Mouse (Mus musculus) hindbrain, embryonic 10.5 days (tissue): ENCODE results near the gene Rnls. TPM values are rescaled to one million over a fixed set of nuclear protein-coding genes. Genes with fewer than 3 reads are reported as not detected.

Experiments used
- DNase-seq: peaks from one replicate; pipeline ENCODE4 v3.0.0-alpha.2; 2017; ENCODE audit warnings: low spot score
- H3K27ac ChIP-seq: fragments of 300-500 bp; sonication (generic); 2 replicates; pipeline ENCODE4 v1.5.1; 2016; ENCODE audit warnings: mild to moderate bottlenecking, moderate library complexity
- H3K27me3 ChIP-seq: fragments of 300-500 bp; sonication (generic); 2 replicates; pipeline ENCODE4 v1.6.1; 2016; ENCODE audit warnings: mild to moderate bottlenecking; ENCODE audit not compliant: poor library complexity, insufficient read depth, severe bottlenecking
- H3K36me3 ChIP-seq: fragments of 300-500 bp; sonication (generic); 2 replicates; pipeline ENCODE4 v1.6.1; 2016; ENCODE audit warnings: mild to moderate bottlenecking, moderate library complexity
- H3K4me1 ChIP-seq: fragments of 300-500 bp; sonication (generic); replicated peaks from 2 replicates; pipeline ENCODE4 v1.6.1; 2016; ENCODE audit warnings: mild to moderate bottlenecking
- H3K4me3 ChIP-seq: fragments of 300-500 bp; sonication (generic); 2 replicates; pipeline ENCODE4 v1.5.1; 2016; ENCODE audit warnings: mild to moderate bottlenecking, moderate library complexity
- H3K9me3 ChIP-seq: fragments of 300-500 bp; sonication (generic); 2 replicates; pipeline ENCODE4 v1.6.1; 2016; ENCODE audit warnings: mild to moderate bottlenecking, moderate library complexity
- WGBS: fragments of 180-500 bp; shearing (Covaris S2); methylation state at CpG from one replicate; pipeline ENCODE4 v1.1.7; 2016; 5-methylcytosine and 5-hydroxymethylcytosine counted together
- polyA plus RNA-seq: library from polyadenylated mRNA; unstranded; fragments of >200 nt; fragmentation: Nextera tagmentation; extraction: Ambion mirVana; gene quantifications from 2 replicates; pipeline ENCODE4 v1.2.1, GENCODE M21; 2016

The Rnls gene
- polyA plus RNA-seq, 1 experiment from 2014 or later: 8.2 TPM

DNA sequence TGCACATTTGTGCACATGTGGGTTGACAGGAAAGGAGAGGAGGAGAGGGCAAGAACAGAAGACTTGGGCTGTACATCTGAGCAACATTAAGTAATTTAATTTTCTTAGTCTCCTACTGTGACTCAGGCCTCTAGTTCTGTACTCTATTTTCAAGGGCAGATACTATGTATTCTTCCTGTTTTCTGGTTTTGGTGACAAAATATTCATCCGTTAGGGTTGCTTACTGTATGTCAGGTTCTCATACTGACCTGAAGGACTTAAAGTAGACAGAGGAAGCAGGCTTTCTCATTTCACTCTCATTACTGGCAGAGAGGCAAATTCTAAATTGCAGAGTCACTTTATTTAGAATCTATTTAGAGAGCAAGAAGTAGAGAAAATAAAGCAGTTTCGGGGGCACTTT lies 186.7 kb downstream of the Rnls start:
- whole genome bisulfite sequencing: 91% methylated on average over 2 of the region's 2 CpGs
- no peaks in the 10 kb centered on the region for H3K4me1 ChIP-seq
- no peaks in the 10 kb centered on the region for H3K9me3 ChIP-seq
- H3K27ac ChIP-seq: no peak overlapping the region
- DNase-seq: no peak
- H3K4me3 ChIP-seq: no peak overlapping the region
- no peaks in the 10 kb centered on the region for H3K27me3 ChIP-seq
- H3K36me3 ChIP-seq: no peaks in the 10 kb centered on the region

DNA sequence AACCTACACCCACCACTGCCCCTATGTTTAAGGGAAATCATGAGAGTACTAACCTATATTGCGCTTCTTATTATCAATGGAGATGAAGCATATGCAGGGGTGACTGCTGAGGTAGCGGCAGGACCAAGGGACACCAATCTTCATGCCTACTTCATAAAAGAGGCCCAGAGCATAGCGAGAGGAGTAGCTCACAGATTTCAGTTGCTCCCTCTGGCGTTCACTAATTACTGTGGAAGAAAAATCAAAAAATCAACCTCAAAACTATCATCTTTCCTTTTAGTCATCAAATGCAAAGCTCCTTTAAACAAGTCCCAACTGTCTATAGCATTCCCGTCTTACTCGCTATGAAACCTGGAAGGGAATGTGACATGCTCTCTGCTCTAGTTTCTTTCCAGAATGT lies 189.7 kb downstream of the Rnls start:
- Histone ChIP-seq H3K4me1 (no peaks in the 10 kb centered on the region), H3K27me3 (no peaks in the 10 kb centered on the region), H3K27ac (no peak overlapping the region), H3K36me3 (no peaks in the 10 kb centered on the region), H3K4me3 (no peak overlapping the region), H3K9me3 (no peaks in the 10 kb centered on the region)
- 87% methylated on average over 6 of the region's 6 CpGs for WGBS
- no peak for DNase-seq

DNA sequence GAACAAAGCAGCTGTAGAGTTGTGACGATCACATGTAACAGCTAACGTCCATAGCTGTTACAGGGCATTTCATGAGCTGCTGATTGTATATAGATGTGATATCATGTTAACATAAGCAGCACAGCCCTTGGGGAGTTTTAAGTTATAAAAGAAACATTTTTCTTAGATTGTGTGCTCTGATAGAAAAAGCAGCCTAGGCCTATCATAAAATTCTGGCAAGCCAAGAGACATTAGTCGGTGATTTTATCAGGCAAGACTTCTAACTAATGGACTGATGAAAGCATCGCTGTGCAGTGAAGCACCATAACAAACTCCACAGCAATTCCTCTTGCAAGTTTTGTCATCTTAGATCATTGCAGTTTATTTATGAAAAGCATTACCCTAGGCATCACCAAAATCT lies 190.9 kb downstream of the Rnls start:
- Histone ChIP-seq H3K4me1 (no peaks in the 10 kb centered on the region; the same call in 1 of the 2 replicates), H3K9me3 (no peaks in the 10 kb centered on the region), H3K27ac (no peak overlapping the region), H3K36me3 (no peaks in the 10 kb centered on the region), H3K4me3 (no peak overlapping the region), H3K27me3 (no peaks in the 10 kb centered on the region)
- 83% methylated on average over 4 of the region's 4 CpGs for WGBS
- DNase-seq: no peak

DNA sequence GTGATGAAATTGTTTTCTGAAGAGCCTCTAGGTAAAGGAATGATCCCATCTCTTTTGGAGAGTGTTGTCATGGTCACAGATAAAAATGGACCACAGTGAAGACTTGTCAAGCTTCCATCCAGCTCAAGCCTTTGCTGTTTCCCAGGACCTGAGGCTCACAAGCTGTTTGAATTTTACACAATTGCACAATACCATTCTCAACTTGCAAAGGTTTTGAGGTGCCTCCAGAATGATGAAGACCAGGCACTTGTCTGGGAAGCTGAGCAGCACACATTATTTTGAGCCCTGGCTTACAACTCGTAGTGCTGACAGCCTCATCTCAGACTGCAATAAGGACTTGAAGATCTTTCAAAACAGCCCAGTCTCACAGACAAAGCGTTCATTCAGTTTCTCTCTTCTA lies 200.0 kb downstream of the Rnls start:
- Histone ChIP-seq H3K4me1 (no peaks in the 10 kb centered on the region; the same call in 1 of the 2 replicates), H3K9me3 (no peaks in the 10 kb centered on the region), H3K36me3 (no peaks in the 10 kb centered on the region), H3K27ac (no peak overlapping the region), H3K4me3 (no peak overlapping the region), H3K27me3 (no peaks in the 10 kb centered on the region)
- no peak for DNase-seq
- 68% methylated on average over 2 of the region's 2 CpGs for WGBS

DNA sequence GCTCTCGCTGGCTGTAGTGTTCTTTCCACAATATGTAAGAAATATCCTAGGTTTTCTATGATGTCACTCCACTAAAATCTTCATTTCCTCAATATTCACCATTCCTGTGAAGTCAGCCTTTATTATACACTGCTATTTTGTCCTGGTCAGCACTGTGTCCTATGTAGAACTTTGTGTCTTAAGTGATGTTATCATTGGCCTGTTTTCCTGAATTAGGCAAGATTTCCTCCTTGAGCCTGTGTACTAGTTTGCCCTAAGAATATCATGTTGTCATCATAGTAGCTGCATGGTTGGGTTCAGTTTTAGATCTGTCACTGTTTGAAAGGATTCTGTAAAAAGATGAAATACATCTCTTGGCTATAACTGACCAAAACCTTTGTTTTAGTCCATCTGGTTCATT lies 203.3 kb downstream of the Rnls start:
- WGBS: 78% methylated on average over 1 of the region's 1 CpGs
- no peaks in the 10 kb centered on the region; the same call in 1 of the 2 replicates for H3K4me1 ChIP-seq

DNA sequence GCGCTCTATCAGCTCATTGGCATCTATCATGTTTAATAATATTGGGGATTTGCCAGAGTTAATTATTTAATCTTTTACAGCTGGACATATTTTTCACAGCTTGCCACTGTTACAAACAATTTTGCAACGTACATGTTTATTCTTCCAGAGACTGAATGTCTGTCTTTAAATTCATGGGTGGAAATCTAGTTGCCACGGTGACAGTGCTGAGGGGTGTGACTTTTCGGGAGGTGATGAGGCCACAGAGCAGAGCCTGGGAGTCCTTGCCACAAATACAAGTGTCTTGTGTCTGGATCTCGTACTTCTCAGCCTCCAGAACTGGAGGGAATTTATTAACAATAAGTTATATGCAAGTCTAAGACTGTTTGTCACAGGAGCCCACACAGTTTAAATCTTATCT lies 212.5 kb downstream of the Rnls start:
- H3K27ac ChIP-seq: no peak overlapping the region
- no peaks in the 10 kb centered on the region for H3K9me3 ChIP-seq
- WGBS: 74% methylated on average over 5 of the region's 5 CpGs
- no peak overlapping the region for H3K4me3 ChIP-seq
- no peaks in the 10 kb centered on the region for H3K27me3 ChIP-seq
- H3K36me3 ChIP-seq: no peaks in the 10 kb centered on the region
- H3K4me1 ChIP-seq: peaks cover 14% of the 10 kb centered on the region; the same call in 1 of the 2 replicates
- DNase-seq: no peak

More for the DNA sequence above, 203.3 kb downstream of the Rnls start:
- H3K4me3 ChIP-seq: no peak overlapping the region
- H3K27me3 ChIP-seq: no peaks in the 10 kb centered on the region
- no peaks in the 10 kb centered on the region for H3K9me3 ChIP-seq
- no peak overlapping the region for H3K27ac ChIP-seq
- DNase-seq: no peak
- no peaks in the 10 kb centered on the region for H3K36me3 ChIP-seq

DNA sequence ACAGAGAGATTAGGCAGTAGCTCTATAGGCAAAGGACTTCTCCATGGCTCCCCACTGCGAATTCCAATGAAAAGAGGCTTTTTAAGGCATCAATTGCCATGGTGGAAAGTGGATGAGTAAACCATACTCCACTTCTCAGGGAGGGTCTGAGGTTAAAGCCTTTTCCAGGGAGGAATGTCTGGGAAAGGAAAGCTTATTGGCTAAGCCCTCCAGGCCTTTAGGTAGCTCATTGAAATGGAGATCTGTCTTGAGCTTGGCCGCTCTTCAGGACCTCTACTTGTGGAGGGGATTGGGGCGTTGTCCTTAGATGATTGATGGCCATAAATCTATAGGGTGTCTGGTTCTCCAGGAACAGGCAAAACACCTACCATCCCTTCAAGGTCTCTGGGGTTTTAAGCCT lies 213.2 kb downstream of the Rnls start:
- 55% methylated on average over 3 of the region's 3 CpGs for WGBS

DNA sequence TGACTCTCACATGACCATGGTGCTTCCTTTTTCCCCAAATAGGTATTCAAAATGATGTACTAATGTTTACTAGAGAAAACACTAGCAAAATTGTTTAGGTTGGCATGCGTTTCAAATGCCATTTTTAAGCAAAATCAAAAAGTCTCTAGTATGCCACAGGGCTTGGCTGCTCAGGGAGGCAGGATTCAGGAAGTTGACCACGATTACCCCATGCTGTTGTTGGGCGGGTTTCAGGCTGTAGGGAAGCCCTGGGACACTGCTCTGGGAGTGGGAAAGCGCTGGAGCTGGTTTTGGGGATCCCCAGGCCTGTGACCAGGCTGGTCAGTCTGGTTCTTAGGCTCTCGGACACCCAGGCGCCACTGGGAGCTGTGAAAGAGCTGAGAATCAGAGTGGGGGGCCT lies 213.7 kb downstream of the Rnls start:
- Histone ChIP-seq H3K36me3 (no peaks in the 10 kb centered on the region), H3K9me3 (no peaks in the 10 kb centered on the region), H3K27me3 (no peaks in the 10 kb centered on the region), H3K4me3 (no peak overlapping the region), H3K4me1 (peaks cover 14% of the 10 kb centered on the region; the same call in 1 of the 2 replicates), H3K27ac (no peak overlapping the region; the same call in 1 of the 2 replicates)
- no peak for DNase-seq
- 39% methylated on average over 6 of the region's 6 CpGs for WGBS

More for the DNA sequence above, 213.2 kb downstream of the Rnls start:
- Histone ChIP-seq H3K4me3 (no peak overlapping the region), H3K4me1 (peaks cover 14% of the 10 kb centered on the region; the same call in 1 of the 2 replicates), H3K27ac (no peak overlapping the region; the same call in 1 of the 2 replicates), H3K27me3 (no peaks in the 10 kb centered on the region), H3K9me3 (no peaks in the 10 kb centered on the region), H3K36me3 (no peaks in the 10 kb centered on the region)
- DNase-seq: no peak

DNA sequence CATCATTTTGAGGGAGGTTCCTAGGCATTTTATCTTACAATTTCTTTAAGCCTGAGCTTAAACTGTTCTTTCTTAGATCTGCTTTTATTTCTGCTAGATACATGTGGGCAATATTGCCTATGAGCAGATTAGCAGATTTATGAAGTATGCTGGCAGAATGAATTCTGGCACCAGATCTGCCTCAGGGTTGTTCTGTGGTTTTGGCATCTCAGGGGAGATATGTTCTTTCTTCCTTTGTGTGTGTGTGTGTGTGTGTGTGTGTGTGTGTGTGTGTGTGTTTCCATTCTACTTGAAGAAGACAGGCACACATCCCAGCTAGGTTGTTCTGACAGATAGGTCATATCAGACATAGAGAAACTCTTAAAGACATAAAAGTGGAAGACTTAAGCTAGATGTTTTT lies 218.1 kb downstream of the Rnls start:
- Histone ChIP-seq H3K36me3 (no peaks in the 10 kb centered on the region), H3K4me3 (no peak overlapping the region), H3K27me3 (no peaks in the 10 kb centered on the region), H3K27ac (no peak overlapping the region), H3K9me3 (no peaks in the 10 kb centered on the region), H3K4me1 (peaks cover 7% of the 10 kb centered on the region; the same call in 1 of the 2 replicates)
- no peak for DNase-seq

DNA sequence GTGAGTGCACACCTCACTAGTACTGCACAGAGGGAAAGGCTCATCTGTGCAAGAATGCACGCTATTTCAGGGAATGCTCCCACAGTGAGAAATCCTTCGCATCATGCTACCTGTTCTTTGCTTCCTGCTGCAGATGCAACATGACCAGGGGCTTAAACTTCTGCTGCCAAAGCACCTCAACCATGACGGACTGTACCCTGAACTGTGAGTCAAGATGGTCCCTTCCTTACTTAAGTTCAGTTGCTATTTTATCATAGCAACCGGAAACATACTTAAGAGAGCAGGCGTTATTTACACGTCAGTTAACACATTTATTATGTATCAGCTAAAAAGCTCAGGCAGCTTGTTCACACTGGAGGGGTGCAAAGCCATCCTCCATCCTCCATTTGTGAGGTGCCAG lies 222.2 kb downstream of the Rnls start:
- 85% methylated on average over 6 of the region's 6 CpGs for WGBS

DNA sequence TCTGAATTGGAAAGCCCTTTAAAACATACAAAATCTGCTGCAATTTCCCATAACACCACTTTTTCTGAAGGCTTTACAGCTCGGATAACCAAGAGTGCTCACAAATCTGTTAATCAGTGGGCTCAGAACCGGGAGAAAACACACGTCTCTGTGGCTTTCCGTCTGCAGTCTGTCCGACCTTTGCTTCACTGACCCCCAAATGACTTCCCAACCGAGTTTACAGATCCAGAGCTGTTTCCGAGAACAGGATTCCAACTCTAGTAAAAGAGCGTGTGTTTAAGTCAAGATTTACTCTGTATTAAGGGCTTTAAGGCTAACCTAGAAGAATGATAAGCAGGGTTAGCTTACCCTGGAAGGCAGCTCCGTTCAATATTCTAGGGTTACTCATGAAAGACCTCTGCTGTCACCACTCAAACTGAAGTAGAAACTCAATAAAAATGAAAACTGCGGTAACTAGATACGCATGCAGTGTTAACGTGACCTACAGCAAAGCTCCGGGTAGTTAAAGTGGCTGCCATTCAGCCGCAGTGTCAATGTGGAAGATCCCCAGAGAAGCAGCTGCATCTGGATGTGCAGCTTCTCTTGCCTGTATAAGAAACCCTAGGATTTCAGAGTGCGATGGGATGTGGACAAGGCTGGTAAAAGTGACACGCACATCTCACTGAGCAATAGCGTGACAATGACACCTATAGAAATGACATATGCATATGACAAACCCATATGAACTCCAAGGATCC lies 224.4 kb downstream of the Rnls start:
- H3K4me3 ChIP-seq: no peak overlapping the region
- H3K27me3 ChIP-seq: no peaks in the 10 kb centered on the region
- H3K4me1 ChIP-seq: no peaks in the 10 kb centered on the region
- DNase-seq: no peak
- 75% methylated on average over 17 of the region's 17 CpGs for WGBS
- H3K36me3 ChIP-seq: no peaks in the 10 kb centered on the region
- no peaks in the 10 kb centered on the region for H3K9me3 ChIP-seq
- H3K27ac ChIP-seq: no peak overlapping the region

More for the DNA sequence above, 222.2 kb downstream of the Rnls start:
- H3K27ac ChIP-seq: no peak overlapping the region
- no peaks in the 10 kb centered on the region for H3K27me3 ChIP-seq
- no peaks in the 10 kb centered on the region for H3K36me3 ChIP-seq
- no peak overlapping the region for H3K4me3 ChIP-seq
- no peaks in the 10 kb centered on the region for H3K4me1 ChIP-seq
- DNase-seq: no peak
- no peaks in the 10 kb centered on the region for H3K9me3 ChIP-seq

DNA sequence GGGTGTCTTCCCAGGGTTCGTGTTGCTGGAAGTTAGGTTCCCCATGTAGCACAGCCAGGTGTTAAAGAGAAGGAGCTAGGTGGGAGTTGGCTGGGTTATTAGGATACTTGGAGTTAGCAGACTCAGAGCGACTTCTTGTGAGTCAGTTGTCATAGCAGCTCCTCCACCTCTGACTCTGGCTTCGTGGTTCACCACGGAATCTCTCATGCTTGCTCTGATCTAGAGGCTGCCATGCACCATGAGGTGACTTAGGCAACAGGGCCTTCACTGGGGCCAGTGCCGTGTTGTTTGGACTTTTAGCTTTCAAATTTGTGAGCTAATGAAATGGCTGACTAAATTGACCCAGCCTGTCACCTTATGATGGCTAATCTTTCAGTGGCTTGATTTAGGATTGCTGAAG lies 227.3 kb downstream of the Rnls start:
- Histone ChIP-seq H3K4me1 (no peaks in the 10 kb centered on the region), H3K27ac (no peak overlapping the region), H3K27me3 (no peaks in the 10 kb centered on the region), H3K9me3 (no peaks in the 10 kb centered on the region), H3K36me3 (no peaks in the 10 kb centered on the region), H3K4me3 (no peak overlapping the region)
- no peak for DNase-seq
- 86% methylated on average over 5 of the region's 5 CpGs for WGBS

DNA sequence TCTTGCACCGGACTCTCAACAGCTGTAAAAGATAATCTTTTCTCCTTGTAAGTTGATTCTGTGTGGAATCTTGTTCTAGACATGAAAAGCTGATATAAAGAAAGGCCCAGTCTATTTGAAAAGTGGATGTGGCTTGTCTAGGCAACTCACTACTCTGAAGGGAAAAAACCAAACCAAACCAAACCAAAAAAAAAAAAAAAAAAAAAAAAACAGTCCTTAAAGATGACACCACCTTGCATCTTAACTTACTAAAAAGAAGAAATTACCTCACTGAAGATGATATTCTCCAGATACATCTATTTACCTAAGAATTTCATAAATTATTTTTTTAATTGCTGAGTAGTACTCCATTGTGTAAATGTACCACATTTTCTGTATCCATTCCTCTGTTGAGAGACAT lies 230.2 kb downstream of the Rnls start:
- no peak overlapping the region for H3K27ac ChIP-seq
- no peaks in the 10 kb centered on the region for H3K27me3 ChIP-seq
- 86% methylated on average over 1 of the region's 1 CpGs for WGBS
- H3K36me3 ChIP-seq: no peaks in the 10 kb centered on the region
- no peaks in the 10 kb centered on the region for H3K4me1 ChIP-seq
- no peak overlapping the region for H3K4me3 ChIP-seq
- no peaks in the 10 kb centered on the region for H3K9me3 ChIP-seq
- no peak for DNase-seq

DNA sequence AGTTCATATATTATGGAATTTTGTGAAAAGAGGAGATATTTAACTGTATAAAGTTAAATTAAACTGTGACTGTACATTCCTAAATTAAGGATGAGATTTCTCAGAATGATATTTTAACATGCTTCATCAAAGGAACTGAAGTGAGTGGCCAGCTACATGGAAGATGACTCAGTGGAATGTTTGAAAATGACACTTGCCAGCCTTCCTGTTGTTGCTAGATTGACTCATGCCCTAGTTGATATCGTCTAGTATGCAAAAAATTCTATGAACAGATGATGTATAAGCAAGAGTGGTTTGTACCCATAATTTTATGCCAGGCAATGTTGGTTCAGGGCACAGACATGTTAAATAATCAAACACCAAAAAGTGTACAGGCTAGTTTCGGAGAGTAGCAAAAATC lies 232.2 kb downstream of the Rnls start:
- Histone ChIP-seq H3K36me3 (no peaks in the 10 kb centered on the region), H3K27me3 (no peaks in the 10 kb centered on the region), H3K4me3 (no peak overlapping the region), H3K9me3 (no peaks in the 10 kb centered on the region), H3K4me1 (no peaks in the 10 kb centered on the region), H3K27ac (no peak overlapping the region)
- WGBS: 87% methylated on average over 2 of the region's 2 CpGs
- no peak for DNase-seq
